Mouse (Mus musculus): ENCODE data around the gene Gm10406. TPM values are rescaled to one million over a fixed set of nuclear protein-coding genes. Genes with fewer than 3 reads are reported as not detected.
"Not testable (repeated sequence)": the region's sequence is repeated elsewhere in the genome, so short reads cannot be mapped to it uniquely, and the experiment has no call there.

Gm10406 gene
- 1 to 10 TPM in 2 of 3 experiments, under 1 TPM in 1; 0.55 to 5.6 (median 1.4) TPM for polyA plus RNA-seq (2017; shearing (Covaris generic))

GRCm38 (mm10) chr14:7026781-7027749 is at the start of gene Gm10406:
Gene Gm10406 (minus strand): TSS chr14:7027449.
- ATAC-seq = not testable (repeated sequence)

GRCm38 (mm10) chr14:7044870-7045269 is 17.6 kb upstream of the Gm10406 start, which contains the start of gene Gm3685:
Gene Gm3685 (minus strand): TSS chr14:7044970.
- not testable (repeated sequence) for ATAC-seq

- not testable (repeated sequence) for ATAC-seq
Measured at GRCm38 (mm10) chr14:7026274-7026673, 975 bp downstream of the Gm10406 start.

GRCm38 (mm10) chr14:6973718-6974117 is 53.5 kb downstream of the Gm10406 start, which contains the start of gene Gm6356:
Gene Gm6356 (minus strand): TSS chr14:6973818.
- ATAC-seq = not testable (repeated sequence)

Other genes starting within 250 kb of the Gm10406 start
- not detected for gene Gm3642, start 187.1 kb downstream of the Gm10406 start, polyA plus RNA-seq (2017; shearing (Covaris generic))
- gene Gm3667, start 137.5 kb downstream of the Gm10406 start, polyA plus RNA-seq (2017; shearing (Covaris generic)) = 10 to 100 TPM in 2 of 3 experiments, 1 to 10 TPM in 1; 2.6 to 24.3 (median 12.6) TPM
- not detected for gene Gm6356, start 53.6 kb downstream of the Gm10406 start, polyA plus RNA-seq (2017; shearing (Covaris generic))
- gene Gm3685, start 17.5 kb upstream of the Gm10406 start, polyA plus RNA-seq (2017; shearing (Covaris generic)) = not detected
- gene Gm3696, start 73.2 kb upstream of the Gm10406 start, polyA plus RNA-seq (2017; shearing (Covaris generic)) = 1 to 10 TPM; 1.2 to 9.6 (median 4.9) TPM
- gene Gm6676, start 98.0 kb upstream of the Gm10406 start, polyA plus RNA-seq (2017; shearing (Covaris generic)) = not detected
- gene Gm3512, start 147.1 kb upstream of the Gm10406 start, polyA plus RNA-seq (2017; shearing (Covaris generic)) = 10 to 100 TPM in 2 of 3 experiments, 1 to 10 TPM in 1; 2.8 to 14.6 (median 11.4) TPM
- gene Gm16434, start 167.1 kb upstream of the Gm10406 start, polyA plus RNA-seq (2017; shearing (Covaris generic)) = not detected
- not detected for gene Gm3727, start 237.3 kb upstream of the Gm10406 start, polyA plus RNA-seq (2017; shearing (Covaris generic))

Data from inflammation-experienced regulatory T-cells, adult 6 months (primary cell).